Mouse (Mus musculus) CD8-positive naive resting alpha-beta T cell, adult 2 months (primary cell): ENCODE results near the gene Mbnl1.

Experiments
- DNase-seq, 2 experiments: peaks; one replicate each; pipeline ENCODE4 v3.0.0; 2022; ENCODE audit warnings: low read depth in 2 of 2, low spot score in 2 of 2

Gene Mbnl1

GRCm38 (mm10) chr3:60603637-60604036, 131.0 kb downstream of the Mbnl1 start:
- DNase-seq, result no peak

GRCm38 (mm10) chr3:60604205-60604604, 131.6 kb downstream of the Mbnl1 start:
- no peak for DNase-seq

GRCm38 (mm10) chr3:60608952-60609403, 136.3 kb downstream of the Mbnl1 start:
- peak in 1 of 2 experiments; percentile 40 for DNase-seq

- DNase-seq, result peak; percentile 73 to 79
Measured at GRCm38 (mm10) chr3:60611839-60612238, 139.2 kb downstream of the Mbnl1 start.

- DNase-seq, result no peak
Measured at GRCm38 (mm10) chr3:60613121-60613520, 140.5 kb downstream of the Mbnl1 start.

- DNase-seq, result no peak
Measured at GRCm38 (mm10) chr3:60614516-60614915, 141.9 kb downstream of the Mbnl1 start.

- no peak for DNase-seq
Measured at GRCm38 (mm10) chr3:60615057-60615606, 142.5 kb downstream of the Mbnl1 start.

- no peak for DNase-seq
Measured at GRCm38 (mm10) chr3:60615615-60616014, 143.0 kb downstream of the Mbnl1 start.

- no peak for DNase-seq
Measured at GRCm38 (mm10) chr3:60616147-60616546, 143.5 kb downstream of the Mbnl1 start.

- DNase-seq, result no peak
Measured at GRCm38 (mm10) chr3:60617643-60618042, 145.0 kb downstream of the Mbnl1 start.

GRCm38 (mm10) chr3:60620236-60620635, 147.6 kb downstream of the Mbnl1 start:
- no peak for DNase-seq

- no peak for DNase-seq
Measured at GRCm38 (mm10) chr3:60631183-60631582, 158.6 kb downstream of the Mbnl1 start.

- no peak for DNase-seq
Measured at GRCm38 (mm10) chr3:60631754-60632153, 159.1 kb downstream of the Mbnl1 start.

GRCm38 (mm10) chr3:60632796-60633466, 160.3 kb downstream of the Mbnl1 start:
- DNase-seq, result no peak

GRCm38 (mm10) chr3:60638530-60638929, 165.9 kb downstream of the Mbnl1 start:
- DNase-seq, result no peak

- no peak for DNase-seq
Measured at GRCm38 (mm10) chr3:60639135-60639534, 166.5 kb downstream of the Mbnl1 start.

- DNase-seq, result no peak
Measured at GRCm38 (mm10) chr3:60642227-60642626, 169.6 kb downstream of the Mbnl1 start.

- DNase-seq, result no peak
Measured at GRCm38 (mm10) chr3:60645531-60645930, 172.9 kb downstream of the Mbnl1 start.

- DNase-seq, result no peak
Measured at GRCm38 (mm10) chr3:60648293-60648692, 175.7 kb downstream of the Mbnl1 start.

- DNase-seq, result no peak
Measured at GRCm38 (mm10) chr3:60660762-60661161, 188.1 kb downstream of the Mbnl1 start.
